Mouse (Mus musculus) embryonic facial prominence, embryonic 14.5 days (tissue): ENCODE measurements around the gene Nabp1. TPM values are rescaled to one million over a fixed set of nuclear protein-coding genes. Genes with fewer than 3 reads are reported as not detected.

Source experiments
- ATAC-seq: fragments of 200-750 bp; cut with Nextera tagmentation; 2 replicates; pipeline ENCODE4 v1.8.0; 2017; ENCODE audit warnings: low read depth, moderate number of reproducible peaks, moderate TSS enrichment
- DNase-seq: peaks from one replicate; pipeline ENCODE4 v3.0.0-alpha.2; 2015; ENCODE audit warnings: low spot score
- H3K27ac ChIP-seq: fragments of 300-500 bp; sonication (generic); replicated peaks from 2 replicates; pipeline ENCODE4 v1.5.1; 2014; ENCODE audit warnings: low read depth, mild to moderate bottlenecking, low read length, moderate library complexity
- H3K27me3 ChIP-seq: fragments of 300-500 bp; sonication (generic); replicated peaks from 2 replicates; pipeline ENCODE4 v1.6.1; 2014; ENCODE audit warnings: low read length; ENCODE audit not compliant: control insufficient read depth, insufficient read depth
- H3K36me3 ChIP-seq: fragments of 300-500 bp; sonication (generic); 2 replicates; pipeline ENCODE4 v1.6.1; 2014; ENCODE audit warnings: low read length, mixed read lengths; ENCODE audit not compliant: control insufficient read depth, insufficient read depth
- H3K4me1 ChIP-seq: fragments of 300-500 bp; sonication (generic); 2 replicates; pipeline ENCODE4 v1.6.1; 2014; ENCODE audit warnings: antibody characterized with exemption, low read length; ENCODE audit not compliant: control insufficient read depth, insufficient read depth
- H3K4me2 ChIP-seq: fragments of 300-500 bp; sonication (generic); 2 replicates; pipeline ENCODE4 v1.6.1; 2014; ENCODE audit warnings: low read depth, mild to moderate bottlenecking, low read length, moderate library complexity, mixed read lengths
- H3K4me3 ChIP-seq: fragments of 300-500 bp; sonication (generic); 2 replicates; pipeline ENCODE4 v1.5.1; 2014; ENCODE audit warnings: low read depth, mild to moderate bottlenecking, low read length
- H3K9ac ChIP-seq: fragments of 300-500 bp; sonication (generic); 2 replicates; pipeline ENCODE4 v1.6.1; 2014; ENCODE audit warnings: low read depth, mild to moderate bottlenecking, low read length, moderate library complexity, mixed read lengths
- H3K9me3 ChIP-seq: fragments of 300-500 bp; sonication (generic); 2 replicates; pipeline ENCODE4 v1.6.1; 2016; ENCODE audit warnings: low read length; ENCODE audit not compliant: control insufficient read depth
- WGBS: fragments of 180-500 bp; shearing (Covaris S2); extraction: QIAGEN DNeasy Blood & Tissue Kit; methylation state at CpG from one replicate; pipeline ENCODE4 v1.1.7; 2014; 5-methylcytosine and 5-hydroxymethylcytosine counted together
- polyA plus RNA-seq: library from polyadenylated mRNA; unstranded; fragments of >200 nt; fragmentation: Nextera tagmentation; extraction: Ambion mirVana; gene quantifications from 2 replicates; pipeline ENCODE4 v1.2.1, GENCODE M21; 2014

Nabp1 gene
- polyA plus RNA-seq: 6.2 and 9.8 TPM in 2 replicates

- ATAC-seq (peak; percentile 100), DNase-seq (peak; percentile 99)
- Histone ChIP-seq H3K4me1 (no peaks in the 10 kb centered on the region), H3K27ac (peak within 1 kb of the TSS; percentile 73), H3K9ac (peak within 1 kb of the TSS; percentile 78), H3K36me3 (no peaks in the 10 kb centered on the region), H3K27me3 (no peaks in the 10 kb centered on the region), H3K4me3 (peak within 1 kb of the TSS; percentile 65), H3K9me3 (no peaks in the 10 kb centered on the region), H3K4me2 (peak within 1 kb of the TSS; percentile 88)
- under 1% methylated on average over 37 of the region's 51 CpGs for WGBS
Observed at GRCm38 (mm10) chr1:51478262-51479026, at the start of gene Nabp1. Nabp1 (minus strand) TSS chr1:51478425.

GRCm38 (mm10) chr1:51525563-51526265 lies 47.5 kb upstream of the Nabp1 start:
- ATAC-seq (no peak), DNase-seq (no peak)
- H3K4me1 ChIP-seq: peaks cover 3% of the 10 kb centered on the region; the same call in 1 of the 2 replicates
- WGBS: 66% methylated on average over 1 of the region's 1 CpGs
- H3K9ac ChIP-seq: no peak overlapping the region
- no peak overlapping the region for H3K4me2 ChIP-seq
- H3K27me3 ChIP-seq: no peaks in the 10 kb centered on the region
- H3K27ac ChIP-seq: no peak overlapping the region
- no peaks in the 10 kb centered on the region for H3K9me3 ChIP-seq
- no peaks in the 10 kb centered on the region for H3K36me3 ChIP-seq
- no peak overlapping the region for H3K4me3 ChIP-seq

GRCm38 (mm10) chr1:51521651-51522050 lies 43.4 kb upstream of the Nabp1 start:
- ATAC-seq: no peak
- no peaks in the 10 kb centered on the region for H3K36me3 ChIP-seq
- no peak overlapping the region for H3K9ac ChIP-seq
- no peak overlapping the region for H3K27ac ChIP-seq
- H3K4me1 ChIP-seq: no peaks in the 10 kb centered on the region
- 62% methylated on average over 8 of the region's 8 CpGs for WGBS
- no peak overlapping the region for H3K4me3 ChIP-seq
- no peak overlapping the region for H3K4me2 ChIP-seq
- H3K9me3 ChIP-seq: no peaks in the 10 kb centered on the region
- no peaks in the 10 kb centered on the region for H3K27me3 ChIP-seq
- no peak for DNase-seq

GRCm38 (mm10) chr1:51520246-51520780 lies 42.1 kb upstream of the Nabp1 start:
- no peak for ATAC-seq
- WGBS: 71% methylated on average over 5 of the region's 5 CpGs

GRCm38 (mm10) chr1:51519112-51519511 lies 40.9 kb upstream of the Nabp1 start:
- H3K9ac ChIP-seq: no peak overlapping the region
- no peaks in the 10 kb centered on the region for H3K36me3 ChIP-seq
- no peaks in the 10 kb centered on the region for H3K27me3 ChIP-seq
- DNase-seq (no peak), ATAC-seq (no peak)
- H3K4me3 ChIP-seq: no peak overlapping the region
- no peak overlapping the region for H3K27ac ChIP-seq
- WGBS: 87% methylated on average over 3 of the region's 3 CpGs
- H3K4me1 ChIP-seq: peaks cover 5% of the 10 kb centered on the region; the same call in 1 of the 2 replicates
- no peaks in the 10 kb centered on the region for H3K9me3 ChIP-seq
- H3K4me2 ChIP-seq: no peak overlapping the region

More at GRCm38 (mm10) chr1:51520246-51520780, 42.1 kb upstream of the Nabp1 start:
- Histone ChIP-seq H3K4me1 (no peaks in the 10 kb centered on the region), H3K4me3 (no peak overlapping the region), H3K27ac (no peak overlapping the region), H3K36me3 (no peaks in the 10 kb centered on the region), H3K4me2 (no peak overlapping the region), H3K9me3 (no peaks in the 10 kb centered on the region), H3K9ac (no peak overlapping the region), H3K27me3 (no peaks in the 10 kb centered on the region)
- no peak for DNase-seq

GRCm38 (mm10) chr1:51515625-51516024 lies 37.4 kb upstream of the Nabp1 start:
- no peak overlapping the region for H3K27ac ChIP-seq
- 29% methylated on average over 2 of the region's 2 CpGs for WGBS
- DNase-seq: peak; percentile 22
- no peak overlapping the region for H3K4me3 ChIP-seq
- H3K4me1 ChIP-seq: peaks cover 5% of the 10 kb centered on the region; the same call in 1 of the 2 replicates
- no peak for ATAC-seq
- H3K9me3 ChIP-seq: no peaks in the 10 kb centered on the region
- no peaks in the 10 kb centered on the region for H3K27me3 ChIP-seq
- H3K4me2 ChIP-seq: no peak overlapping the region
- H3K9ac ChIP-seq: no peak overlapping the region
- H3K36me3 ChIP-seq: no peaks in the 10 kb centered on the region

GRCm38 (mm10) chr1:51515041-51515440 lies 36.8 kb upstream of the Nabp1 start:
- no peak for DNase-seq
- Histone ChIP-seq H3K27me3 (no peaks in the 10 kb centered on the region), H3K36me3 (no peaks in the 10 kb centered on the region), H3K4me1 (peaks cover 5% of the 10 kb centered on the region; the same call in 1 of the 2 replicates), H3K9me3 (no peaks in the 10 kb centered on the region), H3K4me2 (no peak overlapping the region), H3K27ac (no peak overlapping the region), H3K4me3 (no peak overlapping the region), H3K9ac (no peak overlapping the region)
- ATAC-seq: no peak
- WGBS: 71% methylated on average over 2 of the region's 3 CpGs

GRCm38 (mm10) chr1:51514379-51514778 lies 36.2 kb upstream of the Nabp1 start:
- Histone ChIP-seq H3K4me1 (peaks cover 5% of the 10 kb centered on the region; the same call in 1 of the 2 replicates), H3K4me3 (no peak overlapping the region), H3K27ac (no peak overlapping the region), H3K36me3 (no peaks in the 10 kb centered on the region), H3K9ac (no peak overlapping the region), H3K4me2 (no peak overlapping the region), H3K27me3 (no peaks in the 10 kb centered on the region), H3K9me3 (no peaks in the 10 kb centered on the region)
- ATAC-seq (no peak), DNase-seq (no peak)
- 75% methylated on average over 2 of the region's 2 CpGs for WGBS
